Mouse (Mus musculus) spleen, adult 10 weeks (tissue): ENCODE measurements around the gene Gm13277. TPM values are rescaled to one million over a fixed set of nuclear protein-coding genes. Genes with fewer than 3 reads are reported as not detected.

Source experiments
- polyA plus RNA-seq: library from polyadenylated mRNA; stranded (reverse); fragments of 350-450 nt; fragmentation: Illumina TruSeq; extraction: RNeasy Lipid Tissue Mini Kit (QIAGEN cat#74804); gene quantifications from one replicate; pipeline ENCODE4 v1.2.3, GENCODE M21; 2015; ENCODE audit warnings: low replicate concordance; ENCODE audit not compliant: insufficient read depth

Gene Gm13277
- polyA plus RNA-seq, 1 experiment from 2014 or later, result not detected

Other genes with a start within 250 kb of the Gm13277 start
- gene Ifna15, start 230.4 kb upstream of the Gm13277 start, polyA plus RNA-seq, result not detected
- not detected for gene Ifna14, start 216.8 kb upstream of the Gm13277 start, polyA plus RNA-seq
- gene Ifna9, start 196.2 kb upstream of the Gm13277 start, polyA plus RNA-seq, result not detected
- not detected for gene Ifna12, start 185.3 kb upstream of the Gm13277 start, polyA plus RNA-seq
- not detected for gene C87499, start 154.2 kb upstream of the Gm13277 start, polyA plus RNA-seq
- not detected for gene Ifna13, start 144.2 kb upstream of the Gm13277 start, polyA plus RNA-seq
- not detected for gene Ifna16, start 111.7 kb upstream of the Gm13277 start, polyA plus RNA-seq
- not detected for gene Ifna2, start 104.7 kb upstream of the Gm13277 start, polyA plus RNA-seq
- gene Ifnab, start 97.3 kb upstream of the Gm13277 start, polyA plus RNA-seq, result not detected
- gene Gm26566, start 66.8 kb upstream of the Gm13277 start, polyA plus RNA-seq, result not detected
- 49.2 TPM for gene Klhl9, start 66.2 kb upstream of the Gm13277 start, polyA plus RNA-seq
- gene Gm13271, start 33.8 kb upstream of the Gm13277 start, polyA plus RNA-seq, result not detected
- gene Gm13283, start 28.5 kb upstream of the Gm13277 start, polyA plus RNA-seq, result not detected
- not detected for gene Gm13290, start 14.8 kb upstream of the Gm13277 start, polyA plus RNA-seq
- gene Gm13289, start 11.7 kb upstream of the Gm13277 start, polyA plus RNA-seq, result not detected
- gene Gm13272, start 8.8 kb upstream of the Gm13277 start, polyA plus RNA-seq, result not detected
- gene Ifnz, start 6.5 kb upstream of the Gm13277 start, polyA plus RNA-seq, result not detected
- gene Gm13276, start 2.9 kb upstream of the Gm13277 start, polyA plus RNA-seq, result not detected
- gene Gm13278, start 2.9 kb downstream of the Gm13277 start, polyA plus RNA-seq, result not detected
- gene Gm13275, start 5.9 kb downstream of the Gm13277 start, polyA plus RNA-seq, result not detected
- gene Gm13279, start 8.8 kb downstream of the Gm13277 start, polyA plus RNA-seq, result not detected
- not detected for gene Gm13285, start 11.0 kb downstream of the Gm13277 start, polyA plus RNA-seq
- gene Gm13287, start 14.6 kb downstream of the Gm13277 start, polyA plus RNA-seq, result not detected
- not detected for gene Gm13288, start 16.9 kb downstream of the Gm13277 start, polyA plus RNA-seq
- not detected for gene Ifna7, start 27.6 kb downstream of the Gm13277 start, polyA plus RNA-seq
- not detected for gene Ifna11, start 31.3 kb downstream of the Gm13277 start, polyA plus RNA-seq
- not detected for gene Ifna6, start 38.8 kb downstream of the Gm13277 start, polyA plus RNA-seq
- gene Ifna5, start 46.9 kb downstream of the Gm13277 start, polyA plus RNA-seq, result not detected
- gene Ifna4, start 53.2 kb downstream of the Gm13277 start, polyA plus RNA-seq, result not detected
- not detected for gene Ifna1, start 61.5 kb downstream of the Gm13277 start, polyA plus RNA-seq
- not detected for gene Ifne, start 91.6 kb downstream of the Gm13277 start, polyA plus RNA-seq